Mouse (Mus musculus): ENCODE data around the gene Lhx9. TPM values are rescaled to one million over a fixed set of nuclear protein-coding genes. Genes with fewer than 3 reads are reported as not detected.
"Not testable (repeated sequence)": the region's sequence is repeated elsewhere in the genome, so short reads cannot be mapped to it uniquely, and the experiment has no call there.

The Lhx9 gene
- polyA plus RNA-seq (2015; fragmentation: Nextera tagmentation; extraction: Ambion mirVana): 4.1 and 4.6 TPM in 2 replicates

DNA sequence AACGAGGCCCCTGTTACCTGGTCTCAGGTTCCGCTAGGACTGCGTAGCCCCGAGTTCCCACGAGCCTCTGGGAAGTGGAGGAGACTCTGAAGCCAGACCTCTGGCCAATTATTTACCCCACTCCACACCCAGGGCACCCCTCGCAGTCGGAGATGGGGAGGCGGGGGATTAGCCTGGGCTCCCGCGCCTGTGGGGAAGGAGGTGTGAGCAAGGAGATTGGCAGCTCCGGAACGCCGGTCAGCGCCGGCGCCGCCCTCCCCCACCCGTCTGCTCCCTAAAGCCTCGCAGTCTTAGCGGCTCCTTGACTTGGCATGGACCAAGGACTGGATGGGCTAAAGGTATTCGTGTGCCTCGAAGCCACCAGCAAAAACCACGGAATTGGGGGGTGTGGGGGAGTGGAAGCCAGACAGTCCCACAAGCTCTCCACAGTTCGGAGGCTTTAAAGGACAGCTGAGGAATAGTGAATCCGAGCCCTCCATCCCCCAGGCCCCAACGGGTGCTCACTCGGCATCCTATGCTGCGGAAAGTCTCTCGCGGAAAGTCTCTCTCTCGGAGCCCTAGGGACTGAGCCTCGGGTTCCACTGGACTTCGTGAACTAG is at the start of gene Lhx9:
Gene Lhx9 (minus strand): TSS at position 67 of the 599 bp plus-strand sequence.
- Histone ChIP-seq H3K27ac (replicated peaks) (no peak within 1 kb of the TSS), H3K9me3 (no peaks in the 10 kb centered on the region), H3K9ac (no peak within 1 kb of the TSS), H3K4me1 (replicated peaks) (peaks cover 23% of the 10 kb centered on the region), H3K4me2 (peak within 1 kb of the TSS; percentile 53), H3K4me3 (peak within 1 kb of the TSS; percentile 27), H3K36me3 (peaks cover 8% of the 10 kb centered on the region), H3K27me3 (peaks cover 83% of the 10 kb centered on the region)
- peak; percentile 36; the same call in 1 of the 2 replicates for ATAC-seq (ENCODE audit: low read depth)
- whole genome bisulfite sequencing: 1% methylated on average over 33 of the region's 33 CpGs

DNA sequence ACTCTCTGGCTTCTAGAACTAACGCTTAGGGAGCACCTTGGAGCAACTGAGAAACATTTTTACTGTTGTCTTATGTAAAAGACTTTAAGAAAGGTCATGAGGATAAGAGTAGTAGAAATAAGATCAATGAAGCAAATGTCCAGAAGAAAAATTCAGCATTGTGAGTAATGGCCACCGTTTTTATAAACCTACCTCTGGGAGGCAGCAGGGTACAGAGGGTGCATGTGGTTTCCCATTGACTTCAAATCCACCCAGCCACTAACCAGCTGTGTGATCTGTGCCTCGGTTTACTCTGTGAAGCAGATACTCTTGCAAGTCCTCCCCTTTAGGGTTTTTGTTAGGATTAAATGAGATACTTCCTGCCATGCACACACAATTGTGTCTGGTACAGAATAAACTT is 47.7 kb upstream of the Lhx9 start:
- Histone ChIP-seq H3K27me3 (no peaks in the 10 kb centered on the region), H3K36me3 (no peaks in the 10 kb centered on the region), H3K4me1 (replicated peaks) (no peaks in the 10 kb centered on the region), H3K9me3 (no peaks in the 10 kb centered on the region), H3K9ac (no peak overlapping the region), H3K4me3 (no peak overlapping the region), H3K4me2 (no peak overlapping the region), H3K27ac (replicated peaks) (no peak overlapping the region)
- WGBS: 82% methylated on average over 3 of the region's 3 CpGs
- ATAC-seq (ENCODE audit: low read depth): no peak

DNA sequence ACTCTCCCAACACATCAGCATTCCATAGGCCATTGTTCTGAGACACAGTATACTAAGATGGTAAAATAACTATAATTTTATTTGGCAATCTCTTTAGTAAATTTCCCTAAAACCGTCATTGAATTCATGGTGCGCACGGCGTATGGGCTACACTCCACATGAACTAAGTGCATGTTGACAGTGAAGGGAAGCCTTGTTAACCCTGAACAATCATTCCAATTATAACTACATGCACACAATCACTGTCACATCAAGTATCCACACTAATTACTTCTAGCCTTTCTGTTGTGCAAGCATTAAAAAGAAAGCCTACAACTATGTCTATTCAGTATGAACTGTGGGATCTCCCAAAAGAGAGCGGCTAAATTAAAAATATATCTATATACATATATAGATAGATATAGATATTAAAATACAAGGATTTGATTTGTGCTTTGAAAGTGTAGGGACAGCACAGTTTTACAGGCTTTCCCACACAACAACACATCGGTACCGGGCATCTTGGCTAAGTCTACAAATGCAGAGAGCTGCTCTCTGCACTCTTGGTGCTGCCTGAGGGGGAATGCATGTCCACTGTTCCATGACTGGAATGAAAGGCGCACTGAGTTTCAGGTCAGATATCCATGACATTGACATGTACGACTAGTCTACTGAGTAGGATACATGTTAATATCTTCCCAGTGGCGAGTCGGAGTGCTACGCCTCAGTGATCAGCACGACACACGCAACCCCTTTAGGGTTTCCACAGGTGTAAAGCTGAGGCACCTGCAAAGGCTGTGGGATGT is 29.3 kb upstream of the Lhx9 start:
- Histone ChIP-seq H3K4me1 (replicated peaks) (no peaks in the 10 kb centered on the region), H3K27me3 (no peaks in the 10 kb centered on the region), H3K4me2 (no peak overlapping the region), H3K27ac (replicated peaks) (no peak overlapping the region), H3K36me3 (no peaks in the 10 kb centered on the region), H3K9me3 (no peaks in the 10 kb centered on the region), H3K4me3 (no peak overlapping the region), H3K9ac (no peak overlapping the region)
- 95% methylated on average over 14 of the region's 14 CpGs for WGBS
- ATAC-seq (ENCODE audit: low read depth): no peak

DNA sequence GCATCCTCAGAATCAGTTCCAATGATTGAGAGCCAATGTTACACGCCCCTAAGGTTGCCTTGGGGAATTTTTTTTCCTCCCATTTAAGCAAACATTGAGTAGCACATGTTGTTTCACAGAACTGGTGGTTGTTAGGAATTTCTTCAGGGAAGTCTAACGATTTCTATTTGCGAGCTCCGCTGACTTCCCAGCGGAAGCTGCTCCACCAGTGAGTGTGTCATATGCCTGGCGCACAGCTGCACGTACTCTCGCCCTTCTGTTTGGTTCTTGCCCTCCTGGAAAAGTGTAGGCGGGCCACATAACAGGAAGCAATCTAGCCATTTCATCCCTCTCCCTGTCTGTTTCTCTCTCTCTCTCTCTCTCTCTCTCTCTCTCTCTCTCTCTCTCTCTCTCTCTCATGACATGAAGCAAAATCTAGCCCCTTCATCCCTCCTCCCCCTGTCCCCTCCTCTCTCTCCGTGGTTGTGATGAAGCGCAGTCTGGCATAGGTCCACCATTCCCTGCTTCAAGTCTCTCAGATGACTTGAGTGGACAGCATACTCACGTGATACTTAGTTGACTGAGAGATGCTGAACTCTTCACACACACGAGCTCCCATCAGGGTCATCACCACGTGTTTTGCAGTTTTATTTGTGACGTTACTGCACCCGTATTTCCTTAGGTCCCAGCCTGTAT is 28.1 kb upstream of the Lhx9 start:
- Histone ChIP-seq H3K27me3 (no peaks in the 10 kb centered on the region), H3K4me3 (no peak overlapping the region), H3K36me3 (no peaks in the 10 kb centered on the region), H3K4me1 (replicated peaks) (no peaks in the 10 kb centered on the region), H3K27ac (replicated peaks) (no peak overlapping the region), H3K4me2 (no peak overlapping the region), H3K9me3 (no peaks in the 10 kb centered on the region), H3K9ac (no peak overlapping the region)
- no peak for ATAC-seq (ENCODE audit: low read depth)
- 73% methylated on average over 16 of the region's 16 CpGs for WGBS

DNA sequence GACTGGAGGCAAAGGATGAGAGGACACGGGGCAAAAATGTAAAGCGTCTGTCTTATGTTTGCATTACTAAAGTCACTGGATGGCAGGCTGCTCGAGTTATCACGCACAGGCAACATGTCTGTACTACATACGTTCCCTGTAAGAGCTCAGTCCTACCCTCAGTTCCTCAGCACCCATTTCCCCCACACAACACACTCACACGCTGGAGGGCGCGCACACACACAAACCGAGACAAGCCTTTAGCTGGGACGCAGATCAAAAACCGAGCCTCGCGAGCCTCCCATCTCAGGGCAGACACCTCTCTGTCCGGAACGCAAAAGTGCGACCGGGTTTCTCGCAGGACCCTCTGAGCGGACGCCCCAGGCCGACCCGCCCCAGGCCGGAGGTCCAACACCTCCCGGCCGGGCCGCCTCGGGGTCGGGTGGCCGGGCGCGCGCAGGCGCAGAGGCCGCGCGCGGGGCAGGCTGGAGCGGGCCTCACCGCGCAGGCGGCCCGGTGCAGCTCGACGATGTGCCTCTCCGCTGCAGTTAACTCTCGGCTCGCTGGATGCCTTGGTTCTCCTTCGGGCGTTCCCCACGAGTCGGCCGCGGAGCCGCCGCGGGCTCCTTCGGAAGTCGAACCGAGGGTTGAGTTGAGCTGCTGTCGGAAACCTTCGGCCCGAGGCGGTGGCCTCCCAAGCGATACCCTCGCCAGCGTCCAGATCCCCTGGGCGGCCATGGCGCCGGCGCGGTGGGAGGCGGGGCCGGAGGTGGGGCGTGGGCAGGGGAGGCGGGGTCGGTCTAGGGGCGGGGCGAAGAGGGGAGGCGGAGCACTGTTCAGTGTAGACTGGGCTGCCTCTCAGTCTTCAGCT is 7.9 kb upstream of the Lhx9 start, which contains the start of gene 2310009B15Rik:
Gene 2310009B15Rik (minus strand): TSS at position 752 of the 850 bp plus-strand sequence.
- H3K4me2 ChIP-seq: peak within 1 kb of the TSS; percentile 38
- H3K36me3 ChIP-seq, H3K27me3 ChIP-seq, H3K9me3 ChIP-seq: not testable (repeated sequence)
- peak within 1 kb of the TSS; percentile 63 for H3K9ac ChIP-seq
- H3K4me1 ChIP-seq (replicated peaks): peaks cover 10% of the 10 kb centered on the region
- H3K4me3 ChIP-seq: peak within 1 kb of the TSS; percentile 45
- ATAC-seq (ENCODE audit: low read depth): peak; percentile 99
- peak within 1 kb of the TSS; percentile 81 for H3K27ac ChIP-seq (replicated peaks)
- under 1% methylated on average over 48 of the region's 79 CpGs for WGBS

DNA sequence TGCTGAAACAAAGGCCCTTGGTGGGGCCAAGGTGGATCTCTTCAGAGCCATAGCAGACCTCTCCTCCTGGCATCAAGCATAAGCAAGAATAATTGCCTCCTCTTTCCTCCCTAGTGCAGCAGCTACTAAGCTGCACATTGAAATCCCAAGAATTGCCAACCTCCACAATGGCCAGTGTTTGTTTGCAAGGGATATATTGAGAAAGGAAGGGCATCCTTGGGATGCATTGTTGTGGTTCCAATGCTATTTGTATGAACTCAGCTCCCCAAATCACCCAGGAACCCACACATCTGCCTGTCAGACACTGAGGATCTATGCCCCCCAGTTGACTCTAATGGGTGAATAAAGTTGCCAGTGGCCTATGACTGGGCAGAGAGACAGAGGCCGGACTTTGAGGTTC is 2.4 kb upstream of the Lhx9 start:
- WGBS: 93% methylated on average over 1 of the region's 1 CpGs
- H3K9ac ChIP-seq: no peak overlapping the region

DNA sequence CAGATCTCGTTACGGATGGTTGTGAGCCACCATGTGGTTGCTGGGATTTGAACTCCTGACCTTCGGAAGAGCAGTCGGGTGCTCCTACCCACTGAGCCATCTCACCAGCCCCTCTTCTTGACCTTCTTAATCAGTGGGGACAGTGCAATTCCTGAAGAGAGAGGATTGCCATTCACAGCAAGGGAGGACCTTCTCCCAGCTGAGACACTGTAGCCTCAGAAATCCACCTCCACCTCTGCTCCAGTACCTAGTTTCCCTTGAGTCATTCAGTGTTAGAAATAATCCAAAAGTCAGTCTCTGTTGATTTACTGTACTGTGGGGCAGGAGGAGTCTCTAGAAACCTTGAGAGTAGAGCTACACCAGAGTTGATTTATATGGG is 1.8 kb upstream of the Lhx9 start:
- Histone ChIP-seq H3K27ac (replicated peaks) (no peak overlapping the region), H3K9ac (no peak overlapping the region), H3K27me3 (peaks cover 68% of the 10 kb centered on the region), H3K4me1 (replicated peaks) (peaks cover 25% of the 10 kb centered on the region), H3K36me3 (peaks cover 8% of the 10 kb centered on the region), H3K9me3 (no peaks in the 10 kb centered on the region), H3K4me2 (no peak overlapping the region), H3K4me3 (no peak overlapping the region)
- no peak for ATAC-seq (ENCODE audit: low read depth)
- WGBS: 21% methylated on average over 2 of the region's 4 CpGs

More for the DNA sequence above, 2.4 kb upstream of the Lhx9 start:
- Histone ChIP-seq H3K4me1 (replicated peaks) (peaks cover 29% of the 10 kb centered on the region), H3K4me3 (no peak overlapping the region), H3K36me3 (peaks cover 8% of the 10 kb centered on the region), H3K4me2 (no peak overlapping the region), H3K27ac (replicated peaks) (no peak overlapping the region), H3K27me3 (peaks cover 61% of the 10 kb centered on the region), H3K9me3 (no peaks in the 10 kb centered on the region)
- no peak for ATAC-seq (ENCODE audit: low read depth)

DNA sequence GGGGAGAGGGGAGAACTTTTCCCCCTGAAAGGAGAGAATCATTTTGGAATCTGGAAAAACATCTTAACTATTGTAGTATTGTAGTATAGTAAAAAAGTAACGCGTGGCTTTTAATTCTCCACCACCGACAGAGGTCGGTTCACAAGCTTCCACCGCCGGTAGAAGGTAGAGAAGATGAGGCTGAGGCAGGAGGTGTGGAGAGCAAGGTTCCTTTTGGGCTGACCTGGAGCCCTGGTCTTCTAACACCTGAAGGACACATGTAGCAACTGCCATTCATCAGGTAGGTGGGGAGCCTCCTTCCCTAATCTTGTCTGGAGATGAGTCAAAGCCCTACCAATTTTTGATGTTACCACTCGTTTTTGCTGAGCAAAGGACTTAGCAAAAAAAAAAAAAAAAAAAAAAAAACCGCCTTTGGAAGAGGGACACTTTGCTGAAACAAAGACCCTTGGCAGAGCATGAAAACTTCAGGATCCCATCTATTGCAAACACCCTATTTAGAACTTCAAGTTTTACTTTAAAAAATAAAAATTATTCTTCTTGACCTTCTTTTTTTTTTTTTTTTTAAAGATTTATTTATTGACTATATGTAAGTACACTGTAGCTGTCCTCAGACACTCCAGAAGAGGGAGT is 1.3 kb upstream of the Lhx9 start:
- Histone ChIP-seq H3K36me3 (peaks cover 8% of the 10 kb centered on the region), H3K27me3 (peaks cover 73% of the 10 kb centered on the region), H3K9me3 (no peaks in the 10 kb centered on the region), H3K4me3 (no peak overlapping the region), H3K4me1 (replicated peaks) (peaks cover 20% of the 10 kb centered on the region), H3K4me2 (no peak overlapping the region), H3K9ac (no peak overlapping the region), H3K27ac (replicated peaks) (no peak overlapping the region)
- ATAC-seq (ENCODE audit: low read depth): no peak
- WGBS: 7% methylated on average over 8 of the region's 8 CpGs

DNA sequence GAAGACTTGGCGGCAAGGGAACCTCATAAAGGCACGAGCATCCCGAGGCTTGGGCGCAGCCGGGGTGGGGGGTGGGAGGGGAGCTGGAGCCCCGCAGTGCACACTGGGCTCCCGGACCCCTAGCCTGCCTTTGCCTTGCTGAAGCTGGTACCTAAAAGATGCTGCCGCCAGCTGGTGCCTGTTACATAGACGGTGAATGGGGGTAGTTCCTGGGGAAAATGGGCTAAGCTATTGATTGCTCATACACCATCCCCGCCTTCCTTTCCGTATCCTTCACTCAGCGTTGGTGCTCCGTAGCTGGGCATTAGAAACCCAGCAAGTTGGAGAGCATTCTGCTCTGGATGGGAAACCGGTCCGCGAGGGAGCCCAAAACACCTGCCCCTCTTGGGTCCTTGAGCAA is 351 bp downstream of the Lhx9 start:
- Histone ChIP-seq H3K4me1 (replicated peaks) (peaks cover 29% of the 10 kb centered on the region), H3K4me3 (peak overlapping the region; percentile 27), H3K4me2 (peak overlapping the region; percentile 53), H3K9ac (no peak overlapping the region), H3K36me3 (peaks cover 8% of the 10 kb centered on the region), H3K9me3 (no peaks in the 10 kb centered on the region), H3K27me3 (peaks cover 89% of the 10 kb centered on the region), H3K27ac (replicated peaks) (no peak overlapping the region)
- under 1% methylated on average over 16 of the region's 16 CpGs for WGBS
- ATAC-seq (ENCODE audit: low read depth): peak; percentile 23; the same call in 1 of the 2 replicates

DNA sequence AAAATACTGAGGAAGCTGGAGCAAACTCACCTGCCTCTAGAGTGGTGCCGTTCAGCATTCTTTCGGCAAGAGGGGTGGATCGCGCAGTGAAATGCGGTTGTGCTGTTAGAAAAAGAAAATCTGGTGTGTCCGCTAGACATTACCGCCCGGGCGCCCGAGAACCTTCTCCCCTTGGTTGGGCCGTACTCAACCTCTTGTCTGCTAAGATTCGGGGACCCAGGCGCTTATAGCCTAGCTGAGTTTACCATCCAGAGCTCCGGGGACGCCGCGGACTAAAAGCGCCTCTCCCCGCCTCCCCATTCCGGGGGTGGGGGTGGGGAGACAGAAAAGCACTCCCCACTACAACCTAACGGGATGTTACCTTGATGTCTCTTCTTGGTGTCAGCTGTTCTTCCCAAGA is 1.2 kb downstream of the Lhx9 start:
- peaks cover 33% of the 10 kb centered on the region for H3K4me1 ChIP-seq (replicated peaks)
- peaks cover 8% of the 10 kb centered on the region for H3K36me3 ChIP-seq
- peak overlapping the region; percentile 13; the same call in 1 of the 2 replicates for H3K4me3 ChIP-seq
- no peaks in the 10 kb centered on the region for H3K9me3 ChIP-seq
- H3K27ac ChIP-seq (replicated peaks): no peak overlapping the region
- H3K4me2 ChIP-seq: peak overlapping the region; percentile 18; the same call in 1 of the 2 replicates
- ATAC-seq (ENCODE audit: low read depth): no peak
- WGBS: under 1% methylated on average over 21 of the region's 21 CpGs
- H3K9ac ChIP-seq: no peak overlapping the region
- H3K27me3 ChIP-seq: peaks cover 92% of the 10 kb centered on the region

DNA sequence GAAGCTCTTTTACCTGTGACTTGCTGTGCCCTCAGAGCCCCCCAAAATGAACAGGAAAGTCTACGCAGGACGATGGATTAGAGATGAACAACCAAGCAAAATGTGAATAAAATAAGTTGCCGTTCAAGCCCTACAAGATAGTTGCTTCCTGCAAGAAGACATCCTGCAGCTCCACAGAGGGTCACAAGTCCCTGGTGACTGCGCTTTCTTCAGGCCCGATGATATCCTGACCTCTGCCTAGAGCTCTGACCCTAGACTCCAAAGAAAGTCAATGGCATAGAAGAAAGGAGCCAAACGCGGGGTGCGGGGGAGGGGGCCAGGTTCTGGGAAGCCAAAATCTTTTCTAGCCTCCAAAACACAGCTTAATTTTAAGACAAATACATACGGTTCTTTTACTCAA is 1.8 kb downstream of the Lhx9 start:
- H3K9me3 ChIP-seq: no peaks in the 10 kb centered on the region
- H3K4me1 ChIP-seq (replicated peaks): peaks cover 39% of the 10 kb centered on the region
- H3K36me3 ChIP-seq: peaks cover 7% of the 10 kb centered on the region
- H3K4me2 ChIP-seq: no peak overlapping the region
- H3K27ac ChIP-seq (replicated peaks): no peak overlapping the region
- H3K4me3 ChIP-seq: peak overlapping the region; percentile 6; the same call in 1 of the 2 replicates
- ATAC-seq (ENCODE audit: low read depth): no peak
- under 1% methylated on average over 9 of the region's 9 CpGs for whole genome bisulfite sequencing
- H3K9ac ChIP-seq: no peak overlapping the region
- peaks cover 95% of the 10 kb centered on the region for H3K27me3 ChIP-seq

Data from neural tube, embryonic 13.5 days (tissue).